Mouse (Mus musculus) activated CD4-positive, CD25-positive, alpha-beta regulatory T cell (primary cell): ENCODE measurements around the gene Gosr2. TPM values are rescaled to one million over a fixed set of nuclear protein-coding genes. Genes with fewer than 3 reads are reported as not detected.

ENCODE experiments used
- polyA plus RNA-seq, 2 experiments: library from polyadenylated mRNA; unstranded; fragments of 100-300 nt; shearing (Covaris generic); gene quantifications; one replicate each; pipeline ENCODE4 v1.2.1; 2017

Gosr2 gene
- polyA plus RNA-seq, result 100 to 1,000 TPM in 1 of 2 experiments, 10 to 100 TPM in 1; 83.1 to 109 TPM

DNA sequence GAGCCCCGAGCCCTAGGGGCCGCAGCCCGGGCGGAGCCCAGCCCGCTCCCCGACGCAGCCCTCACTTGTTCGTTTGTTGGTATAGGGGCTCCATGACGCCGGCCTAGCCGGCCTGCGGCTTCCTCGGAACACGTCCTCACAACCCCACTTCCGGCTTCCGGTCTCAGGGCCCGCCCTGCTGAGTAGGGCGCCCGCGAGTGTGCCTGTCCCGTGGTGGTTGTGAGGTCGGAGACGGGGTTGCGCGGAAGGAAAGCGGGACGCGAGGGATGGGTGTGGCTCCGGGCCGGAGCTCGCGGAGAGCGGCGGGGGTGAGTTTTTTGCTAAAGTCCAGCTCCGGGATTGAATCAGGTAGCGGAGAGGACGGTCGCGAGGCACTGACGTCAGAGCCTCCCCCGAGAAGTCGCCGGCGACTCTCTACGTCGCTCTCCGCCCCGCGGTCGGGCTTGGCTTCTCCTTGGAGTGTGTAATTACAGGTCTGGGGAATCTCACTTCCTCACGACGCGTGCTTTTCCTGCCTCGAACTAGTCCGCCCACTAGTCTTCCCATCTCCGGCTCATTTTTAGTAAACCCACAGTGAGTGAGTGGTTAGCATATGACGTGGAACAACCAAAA, at the start of gene Gosr2:
Gene Gosr2 (minus strand): TSS at position 334 of the 612 bp plus-strand sequence.

DNA sequence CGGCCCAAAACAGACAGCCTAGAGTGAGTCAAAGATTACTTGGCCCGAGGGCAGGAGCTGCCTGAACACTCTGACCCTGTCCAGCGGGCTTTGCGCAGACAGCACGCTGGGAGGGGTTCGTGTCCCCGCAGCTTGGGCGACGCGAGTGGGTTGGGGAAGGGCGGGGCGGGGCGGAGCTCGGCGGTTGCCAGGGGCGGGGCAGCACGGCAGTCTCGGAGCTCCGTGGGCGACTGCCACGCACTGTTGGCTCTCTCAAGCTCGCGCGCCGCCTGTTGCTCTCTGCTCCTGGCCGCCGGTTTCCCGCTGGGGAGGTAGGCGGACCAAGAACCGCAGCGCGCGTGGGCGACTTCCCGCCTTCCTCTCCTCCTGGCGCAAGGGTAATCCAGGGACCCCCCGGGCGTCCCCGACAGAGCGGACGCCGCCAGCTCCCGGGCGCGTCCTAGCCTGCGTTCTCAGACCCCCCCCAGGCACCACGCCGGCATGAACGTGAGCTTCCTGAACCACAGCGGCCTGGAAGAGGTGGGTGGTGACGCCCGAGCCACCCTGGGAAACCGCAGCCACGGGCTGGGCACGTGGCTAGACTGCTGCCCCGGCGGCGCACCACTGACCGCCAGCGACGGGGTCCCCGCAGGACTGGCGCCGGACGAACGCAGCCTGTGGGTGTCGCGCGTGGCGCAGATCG, 48.3 kb downstream of the Gosr2 start, which contains the start of gene Rprml:
Gene Rprml (plus strand): TSS at position 270 of the 682 bp plus-strand sequence.

DNA sequence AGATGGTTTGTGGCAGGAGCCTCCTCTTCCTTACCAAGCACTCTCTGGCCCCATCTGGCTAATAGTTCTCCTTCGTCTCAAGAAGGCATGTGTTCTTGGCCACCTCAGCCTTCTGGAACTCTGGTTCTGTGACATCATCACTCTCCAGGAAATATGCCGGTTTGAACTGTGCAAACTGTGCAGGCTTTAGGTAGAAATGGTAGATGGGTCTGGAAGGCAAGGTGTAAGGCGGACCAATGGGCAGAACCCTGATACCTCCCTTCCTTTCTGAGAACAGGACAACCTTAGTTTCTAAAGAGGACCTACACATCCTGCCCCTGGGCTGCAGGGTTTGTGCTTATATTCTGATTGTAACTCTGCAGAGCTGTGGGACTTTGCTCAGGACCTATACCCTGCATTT, 58.9 kb downstream of the Gosr2 start, which contains the start of gene Lyzl6:
Gene Lyzl6 (minus strand): TSS at position 101 of the 400 bp plus-strand sequence.

Other genes starting within 250 kb of the Gosr2 start
- under 1 TPM in 1 of 2 experiments, not detected in 1; 0.12 TPM for gene Lrrc37a, start 193.3 kb downstream of the Gosr2 start, polyA plus RNA-seq
- not detected for gene Gm884, start 76.8 kb downstream of the Gosr2 start, polyA plus RNA-seq
- gene Lyzl6, start 59.0 kb downstream of the Gosr2 start, polyA plus RNA-seq, result not detected
- not detected for gene Rprml, start 48.3 kb downstream of the Gosr2 start, polyA plus RNA-seq
- gene Wnt9b, start 51.9 kb upstream of the Gosr2 start, polyA plus RNA-seq, result not detected
- 1 to 10 TPM; 2.6 to 5.2 TPM for gene Wnt3, start 76.3 kb upstream of the Gosr2 start, polyA plus RNA-seq